ENCODE assay signal across 24 mouse cellular contexts in the genomic region with DNA sequence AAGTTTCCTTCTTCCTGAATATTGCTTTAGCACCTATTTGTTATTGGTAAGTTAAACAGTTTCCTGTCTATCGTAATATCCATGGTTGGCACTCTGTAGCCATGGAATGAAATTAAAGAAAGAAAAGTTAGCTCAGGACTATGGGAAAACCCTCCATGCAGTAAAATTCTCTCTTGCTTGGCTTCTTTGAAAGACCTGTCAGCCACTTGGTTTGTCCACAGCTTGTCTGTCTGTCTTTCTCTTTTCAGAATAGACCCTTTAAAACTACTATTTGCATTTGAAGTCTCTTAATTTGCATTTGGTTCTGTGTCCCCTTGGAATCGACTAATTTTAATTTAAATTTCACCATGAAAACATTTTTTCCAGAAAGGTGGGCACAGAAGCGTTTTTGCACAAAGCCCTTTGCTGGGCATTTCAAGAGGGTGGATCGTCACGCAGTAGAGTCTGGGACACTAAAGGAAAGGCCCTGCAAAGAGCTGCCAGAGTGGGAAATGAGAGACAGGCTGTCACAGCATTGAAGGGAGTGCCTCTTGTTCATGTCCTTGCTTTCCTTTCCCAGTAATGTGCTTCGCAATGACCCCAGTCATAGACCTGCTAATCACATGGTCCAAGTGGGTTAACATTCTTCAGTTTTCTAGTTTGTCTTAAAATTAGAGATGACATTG.
A peak's percentile ranks its signal among the peaks of the same experiment; 100 is the strongest.
DNase-seq lines count a peak whose midpoint lies in the region; ATAC-seq and TF ChIP-seq lines count a peak whose summit lies in the region.
"Had no signal": no experiment of that assay in that cellular context is flagged by ENCODE, and none has a peak within 500 bp of the region (broad histone marks: within the 10 kb centered on the region; RNA-seq: fewer than 3 reads in every experiment).

No protein-coding gene starts in this region.

- H3K27me3 ChIP-seq in forebrain, embryonic 11.5 days (ENCODE audit: control insufficient read depth, insufficient read depth, low read length), result no peaks in the 10 kb centered on the region
- H3K27me3 ChIP-seq in forebrain, postnatal 0 days (ENCODE audit: insufficient read depth, low read length), result no peaks in the 10 kb centered on the region
- no peaks in the 10 kb centered on the region for H3K27me3 ChIP-seq in hindbrain, embryonic 12.5 days
- H3K27me3 ChIP-seq in hindbrain, embryonic 13.5 days, result no peaks in the 10 kb centered on the region
- H3K27me3 ChIP-seq in forebrain, embryonic 14.5 days (replicated peaks; ENCODE audit: control insufficient read depth, insufficient read depth, low read length), result no peaks in the 10 kb centered on the region
- H3K27me3 ChIP-seq: embryonic facial prominence, embryonic 12.5 days; embryonic facial prominence, embryonic 15.5 days; heart, embryonic 13.5 days; intestine, embryonic 15.5 days had no signal

- H3K9ac ChIP-seq in forebrain, embryonic 11.5 days (ENCODE audit: low read length), result no peak overlapping the region
- H3K9ac ChIP-seq in forebrain, postnatal 0 days, result no peak overlapping the region
- no peak overlapping the region for H3K9ac ChIP-seq in hindbrain, embryonic 12.5 days
- H3K9ac ChIP-seq in hindbrain, embryonic 13.5 days, result no peak overlapping the region
- H3K9ac ChIP-seq in forebrain, embryonic 14.5 days (ENCODE audit: low read length), result no peak overlapping the region
- H3K9ac ChIP-seq: embryonic facial prominence, embryonic 12.5 days; embryonic facial prominence, embryonic 15.5 days; heart, embryonic 13.5 days; intestine, embryonic 15.5 days had no signal

- no peak overlapping the region for H3K27ac ChIP-seq in forebrain, embryonic 11.5 days (ENCODE audit: low read depth, low read length)
- no peak overlapping the region for H3K27ac ChIP-seq in forebrain, postnatal 0 days (ENCODE audit: low read depth, low read length)
- H3K27ac ChIP-seq in hindbrain, embryonic 12.5 days, result no peak overlapping the region
- no peak overlapping the region for H3K27ac ChIP-seq in hindbrain, embryonic 13.5 days
- no peak overlapping the region for H3K27ac ChIP-seq in forebrain, embryonic 14.5 days (ENCODE audit: low read depth, low read length)
- H3K27ac ChIP-seq: embryonic facial prominence, embryonic 12.5 days; embryonic facial prominence, embryonic 15.5 days; heart, adult 2 months; heart, embryonic 10.5 days; heart, embryonic 13.5 days; intestine, embryonic 15.5 days had no signal

- H3K4me1 ChIP-seq in forebrain, embryonic 11.5 days (replicated peaks; ENCODE audit: control insufficient read depth, insufficient read depth, low read length), result no peaks in the 10 kb centered on the region; the same call in 1 of the 2 replicates
- no peaks in the 10 kb centered on the region for H3K4me1 ChIP-seq in forebrain, postnatal 0 days (ENCODE audit: insufficient read depth)
- peaks cover 1% of the 10 kb centered on the region for H3K4me1 ChIP-seq in hindbrain, embryonic 12.5 days
- H3K4me1 ChIP-seq in hindbrain, embryonic 13.5 days (replicated peaks), result peaks cover 6% of the 10 kb centered on the region; the same call in 1 of the 2 replicates
- no peaks in the 10 kb centered on the region for H3K4me1 ChIP-seq in forebrain, embryonic 14.5 days (ENCODE audit: control insufficient read depth, insufficient read depth, low read length)
- H3K4me1 ChIP-seq: embryonic facial prominence, embryonic 12.5 days; intestine, embryonic 15.5 days had no signal

- no peak for DNase-seq in forebrain, embryonic 11.5 days (ENCODE audit: low spot score)
- no peak for DNase-seq in forebrain, postnatal 0 days
- DNase-seq in forebrain, embryonic 14.5 days (ENCODE audit: low spot score), result peak; percentile 71
- no peak for DNase-seq in kidney, adult 8-10 months
- no peak for DNase-seq in urinary bladder, postnatal 25 days (ENCODE audit: low spot score)
- DNase-seq: adrenal gland, adult 8-10 months; adrenal gland, postnatal 36 days; cerebellum, adult 11 months; cerebellum, adult 2 months; cerebellum, adult 9-11 months; cerebellum, postnatal 25 days; gastrocnemius, postnatal 10 days; gastrocnemius, postnatal 36 days; heart, adult 2 months; kidney, adult 11 months had no signal

- H3K4me2 ChIP-seq in forebrain, embryonic 11.5 days (ENCODE audit: low read depth, low read length, severe bottlenecking), result no peak overlapping the region
- no peak overlapping the region for H3K4me2 ChIP-seq in forebrain, postnatal 0 days (ENCODE audit: low read depth)
- no peak overlapping the region for H3K4me2 ChIP-seq in hindbrain, embryonic 12.5 days (replicated peaks)
- no peak overlapping the region for H3K4me2 ChIP-seq in hindbrain, embryonic 13.5 days
- no peak overlapping the region for H3K4me2 ChIP-seq in forebrain, embryonic 14.5 days (ENCODE audit: low read length)
- H3K4me2 ChIP-seq: embryonic facial prominence, embryonic 12.5 days; embryonic facial prominence, embryonic 15.5 days; heart, embryonic 13.5 days; intestine, embryonic 15.5 days had no signal

- H3K36me3 ChIP-seq in forebrain, embryonic 11.5 days (ENCODE audit: control insufficient read depth, insufficient read depth, low read length), result no peaks in the 10 kb centered on the region
- no peaks in the 10 kb centered on the region for H3K36me3 ChIP-seq in forebrain, postnatal 0 days (ENCODE audit: insufficient read depth)
- no peaks in the 10 kb centered on the region for H3K36me3 ChIP-seq in hindbrain, embryonic 12.5 days
- no peaks in the 10 kb centered on the region for H3K36me3 ChIP-seq in hindbrain, embryonic 13.5 days
- no peaks in the 10 kb centered on the region for H3K36me3 ChIP-seq in forebrain, embryonic 14.5 days (ENCODE audit: control insufficient read depth, insufficient read depth, low read length)
- H3K36me3 ChIP-seq: embryonic facial prominence, embryonic 12.5 days; embryonic facial prominence, embryonic 15.5 days; heart, embryonic 10.5 days; heart, embryonic 13.5 days; intestine, embryonic 15.5 days had no signal

- no peak for TF ChIP-seq CTCF in forebrain, postnatal 0 days (IDR thresholded peaks at IDR 0.05; ENCODE audit: low read depth)

- no peak overlapping the region for H3K4me3 ChIP-seq in forebrain, embryonic 11.5 days (ENCODE audit: low read depth, low read length)
- no peak overlapping the region for H3K4me3 ChIP-seq in forebrain, postnatal 0 days (ENCODE audit: low read depth, low read length)
- no peak overlapping the region for H3K4me3 ChIP-seq in hindbrain, embryonic 12.5 days
- no peak overlapping the region for H3K4me3 ChIP-seq in hindbrain, embryonic 13.5 days
- no peak overlapping the region for H3K4me3 ChIP-seq in forebrain, embryonic 14.5 days (ENCODE audit: low read depth, low read length)
- H3K4me3 ChIP-seq: embryonic facial prominence, embryonic 12.5 days; embryonic facial prominence, embryonic 15.5 days; heart, adult 2 months; heart, embryonic 10.5 days; heart, embryonic 13.5 days; intestine, embryonic 15.5 days had no signal

- peak; percentile 82 for ATAC-seq in forebrain, embryonic 11.5 days (replicated peaks; ENCODE audit: low FRiP score)
- ATAC-seq in forebrain, postnatal 0 days, result no peak
- ATAC-seq in hindbrain, embryonic 12.5 days (ENCODE audit: low FRiP score), result peak; percentile 40; the same call in 1 of the 2 replicates
- ATAC-seq in hindbrain, embryonic 13.5 days (ENCODE audit: low FRiP score), result no peak
- peak; percentile 89 for ATAC-seq in forebrain, embryonic 14.5 days
- ATAC-seq: activated CD4-positive, CD25-positive, alpha-beta regulatory T cell, adult 4 months; hindbrain, embryonic 16.5 days; intestine, embryonic 15.5 days had no signal

- WGBS in forebrain, embryonic 11.5 days, result 64% methylated on average over 6 of the region's 6 CpGs
- 31% methylated on average over 6 of the region's 6 CpGs for WGBS in forebrain, postnatal 0 days
- 55% methylated on average over 6 of the region's 6 CpGs for WGBS in hindbrain, embryonic 12.5 days
- 53% methylated on average over 6 of the region's 6 CpGs for WGBS in hindbrain, embryonic 13.5 days
- WGBS in forebrain, embryonic 14.5 days, result 36% methylated on average over 6 of the region's 6 CpGs

- no peaks in the 10 kb centered on the region for H3K9me3 ChIP-seq in forebrain, embryonic 11.5 days (ENCODE audit: control insufficient read depth, low read length)
- no peaks in the 10 kb centered on the region for H3K9me3 ChIP-seq in forebrain, postnatal 0 days (ENCODE audit: low read length)
- H3K9me3 ChIP-seq in hindbrain, embryonic 12.5 days (replicated peaks), result no peaks in the 10 kb centered on the region
- no peaks in the 10 kb centered on the region for H3K9me3 ChIP-seq in hindbrain, embryonic 13.5 days
- H3K9me3 ChIP-seq in forebrain, embryonic 14.5 days (replicated peaks; ENCODE audit: control insufficient read depth, low read length), result no peaks in the 10 kb centered on the region
- H3K9me3 ChIP-seq: embryonic facial prominence, embryonic 12.5 days; embryonic facial prominence, embryonic 15.5 days; heart, embryonic 10.5 days; heart, embryonic 13.5 days; intestine, embryonic 15.5 days had no signal

Comparison
In these comparisons a context has a peak if more than half of its experiments do, and no peak if none do; other contexts are left out.
1. ATAC-seq: peak in forebrain, embryonic 11.5 days (single experiment), hindbrain, embryonic 12.5 days (single experiment) and forebrain, embryonic 14.5 days (single experiment); none in forebrain, postnatal 0 days (single experiment) and hindbrain, embryonic 13.5 days (single experiment).